Mouse (Mus musculus) bone marrow, adult 2 months (tissue): ENCODE data around the gene Slc47a1.

ENCODE experiments used
- CTCF ChIP-seq: fragments of 200-500 bp; IDR thresholded peaks from 2 replicates; pipeline ENCODE4 v1.5.1; 2011; ENCODE audit warnings: low read length, control low read depth; ENCODE audit not compliant: control insufficient read depth, insufficient read depth
- POLR2A ChIP-seq: fragments of 200-500 bp; IDR thresholded peaks from 2 replicates; pipeline ENCODE4 v1.6.1; 2011; ENCODE audit warnings: low read depth, mild to moderate bottlenecking, control low read depth, low read length, borderline replicate concordance; ENCODE audit not compliant: control insufficient read depth

DNA sequence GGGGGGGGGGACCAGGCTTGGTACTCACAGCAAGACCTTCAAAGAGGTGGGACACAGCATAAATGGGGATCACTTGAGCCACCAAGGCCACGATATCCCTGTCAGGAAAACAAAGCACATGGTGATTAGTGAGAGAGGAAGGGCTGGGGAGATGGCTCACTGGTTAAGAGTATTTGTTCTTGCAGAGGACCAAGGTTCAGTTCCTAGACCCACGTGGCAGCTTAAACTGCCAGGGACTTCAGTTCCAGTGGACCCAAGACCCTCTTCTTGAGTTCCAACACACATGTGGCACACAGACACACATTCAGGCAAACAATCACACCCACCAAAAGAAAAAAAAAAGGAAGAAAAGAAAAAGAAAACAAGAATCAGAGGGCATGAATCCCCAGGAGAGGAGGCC is 25.1 kb downstream of the Slc47a1 start:
- no peak for TF ChIP-seq CTCF
- no peak for TF ChIP-seq POLR2A
